Mouse (Mus musculus): ENCODE results near the gene Lpp. TPM values are rescaled to one million over a fixed set of nuclear protein-coding genes. Genes with fewer than 3 reads are reported as not detected.

Lpp gene
- total and polyA plus RNA-seq, 3 experiments = 0.16 TPM; not detected in 2

GRCm38 (mm10) chr16:24463842-24464241 lies 70.5 kb downstream of the Lpp start:
- TF ChIP-seq GATA2 (IDR thresholded peaks at IDR 0.05; ENCODE audit: borderline replicate concordance, low read depth, low read length) (no peak), GATA1 (IDR thresholded peaks at IDR 0.05; ENCODE audit: borderline replicate concordance, low read length) (no peak), CTCF (IDR thresholded peaks at IDR 0.05; ENCODE audit: low read depth, low read length) (no peak), TAL1 (conservative IDR thresholded peaks at IDR 0.05; ENCODE audit: low read depth, low read length) (no peak), POLR2AphosphoS5 (IDR thresholded peaks at IDR 0.05; ENCODE audit: insufficient replicate concordance, low read depth, low read length) (no peak)
- Histone ChIP-seq H3K27me3 (ENCODE audit: insufficient read depth, low read length) (no peaks in the 10 kb centered on the region), H3K9me3 (replicated peaks) (peaks cover 35% of the 10 kb centered on the region), H3K36me3 (replicated peaks) (no peaks in the 10 kb centered on the region), H3K4me3 (ENCODE audit: low read depth, low read length) (no peak overlapping the region), H3K4me1 (ENCODE audit: insufficient read depth, low read depth, low read length) (no peaks in the 10 kb centered on the region)
- ATAC-seq (ENCODE audit: extremely low read depth, insufficient number of reproducible peaks, low FRiP score, poor library complexity, severe bottlenecking) = no peak
- DNase-seq (ENCODE audit: low spot score) = no peak

GRCm38 (mm10) chr16:24464436-24464835 lies 71.1 kb downstream of the Lpp start:
- no peak overlapping the region for H3K4me3 ChIP-seq (ENCODE audit: low read depth, low read length)
- H3K4me1 ChIP-seq (ENCODE audit: insufficient read depth, low read depth, low read length) = no peaks in the 10 kb centered on the region
- H3K36me3 ChIP-seq (replicated peaks) = no peaks in the 10 kb centered on the region
- ATAC-seq (ENCODE audit: extremely low read depth, insufficient number of reproducible peaks, low FRiP score, poor library complexity, severe bottlenecking) (no peak), DNase-seq (ENCODE audit: low spot score) (no peak)
- TF ChIP-seq TAL1 (conservative IDR thresholded peaks at IDR 0.05; ENCODE audit: low read depth, low read length) (no peak), POLR2AphosphoS5 (IDR thresholded peaks at IDR 0.05; ENCODE audit: insufficient replicate concordance, low read depth, low read length) (no peak), CTCF (IDR thresholded peaks at IDR 0.05; ENCODE audit: low read depth, low read length) (no peak), GATA1 (IDR thresholded peaks at IDR 0.05; ENCODE audit: borderline replicate concordance, low read length) (no peak), GATA2 (IDR thresholded peaks at IDR 0.05; ENCODE audit: borderline replicate concordance, low read depth, low read length) (no peak)
- H3K9me3 ChIP-seq (replicated peaks) = peaks cover 30% of the 10 kb centered on the region
- H3K27me3 ChIP-seq (ENCODE audit: insufficient read depth, low read length) = no peaks in the 10 kb centered on the region

GRCm38 (mm10) chr16:24465633-24466032 lies 72.3 kb downstream of the Lpp start:
- H3K36me3 ChIP-seq (replicated peaks) = no peaks in the 10 kb centered on the region
- no peak overlapping the region for H3K4me3 ChIP-seq (ENCODE audit: low read depth, low read length)
- no peaks in the 10 kb centered on the region for H3K27me3 ChIP-seq (ENCODE audit: insufficient read depth, low read length)
- TF ChIP-seq GATA2 (IDR thresholded peaks at IDR 0.05; ENCODE audit: borderline replicate concordance, low read depth, low read length) (no peak), POLR2AphosphoS5 (IDR thresholded peaks at IDR 0.05; ENCODE audit: insufficient replicate concordance, low read depth, low read length) (no peak), TAL1 (conservative IDR thresholded peaks at IDR 0.05; ENCODE audit: low read depth, low read length) (no peak), CTCF (IDR thresholded peaks at IDR 0.05; ENCODE audit: low read depth, low read length) (no peak), GATA1 (IDR thresholded peaks at IDR 0.05; ENCODE audit: borderline replicate concordance, low read length) (no peak)
- ATAC-seq (ENCODE audit: extremely low read depth, insufficient number of reproducible peaks, low FRiP score, poor library complexity, severe bottlenecking) (no peak), DNase-seq (ENCODE audit: low spot score) (no peak)
- peaks cover 31% of the 10 kb centered on the region for H3K9me3 ChIP-seq (replicated peaks)
- H3K4me1 ChIP-seq (ENCODE audit: insufficient read depth, low read depth, low read length) = no peaks in the 10 kb centered on the region

GRCm38 (mm10) chr16:24467544-24468290 lies 74.4 kb downstream of the Lpp start:
- ATAC-seq (ENCODE audit: extremely low read depth, insufficient number of reproducible peaks, low FRiP score, poor library complexity, severe bottlenecking) (no peak), DNase-seq (ENCODE audit: low spot score) (no peak)
- Histone ChIP-seq H3K4me3 (ENCODE audit: low read depth, low read length) (no peak overlapping the region), H3K36me3 (replicated peaks) (no peaks in the 10 kb centered on the region), H3K27me3 (ENCODE audit: insufficient read depth, low read length) (no peaks in the 10 kb centered on the region), H3K9me3 (replicated peaks) (peaks cover 30% of the 10 kb centered on the region), H3K4me1 (ENCODE audit: insufficient read depth, low read depth, low read length) (no peaks in the 10 kb centered on the region)
- no peak for TF ChIP-seq CTCF (IDR thresholded peaks at IDR 0.05; ENCODE audit: low read depth, low read length)
- no peak for TF ChIP-seq GATA2 (IDR thresholded peaks at IDR 0.05; ENCODE audit: borderline replicate concordance, low read depth, low read length)
- TF ChIP-seq POLR2AphosphoS5 (IDR thresholded peaks at IDR 0.05; ENCODE audit: insufficient replicate concordance, low read depth, low read length) = no peak
- no peak for TF ChIP-seq TAL1 (conservative IDR thresholded peaks at IDR 0.05; ENCODE audit: low read depth, low read length)
- no peak for TF ChIP-seq GATA1 (IDR thresholded peaks at IDR 0.05; ENCODE audit: borderline replicate concordance, low read length)

GRCm38 (mm10) chr16:24469313-24469712 lies 76.0 kb downstream of the Lpp start:
- DNase-seq (ENCODE audit: low spot score) (no peak), ATAC-seq (ENCODE audit: extremely low read depth, insufficient number of reproducible peaks, low FRiP score, poor library complexity, severe bottlenecking) (no peak)
- no peaks in the 10 kb centered on the region for H3K36me3 ChIP-seq (replicated peaks)
- H3K4me1 ChIP-seq (ENCODE audit: insufficient read depth, low read depth, low read length) = no peaks in the 10 kb centered on the region
- TF ChIP-seq POLR2AphosphoS5 (IDR thresholded peaks at IDR 0.05; ENCODE audit: insufficient replicate concordance, low read depth, low read length) (no peak), GATA2 (IDR thresholded peaks at IDR 0.05; ENCODE audit: borderline replicate concordance, low read depth, low read length) (no peak), GATA1 (IDR thresholded peaks at IDR 0.05; ENCODE audit: borderline replicate concordance, low read length) (no peak), CTCF (IDR thresholded peaks at IDR 0.05; ENCODE audit: low read depth, low read length) (no peak), TAL1 (conservative IDR thresholded peaks at IDR 0.05; ENCODE audit: low read depth, low read length) (no peak)
- peaks cover 34% of the 10 kb centered on the region for H3K9me3 ChIP-seq (replicated peaks)
- H3K4me3 ChIP-seq (ENCODE audit: low read depth, low read length) = no peak overlapping the region
- no peaks in the 10 kb centered on the region for H3K27me3 ChIP-seq (ENCODE audit: insufficient read depth, low read length)

GRCm38 (mm10) chr16:24470601-24471000 lies 77.3 kb downstream of the Lpp start:
- Histone ChIP-seq H3K27me3 (ENCODE audit: insufficient read depth, low read length) (no peaks in the 10 kb centered on the region), H3K4me1 (ENCODE audit: insufficient read depth, low read depth, low read length) (no peaks in the 10 kb centered on the region), H3K36me3 (replicated peaks) (no peaks in the 10 kb centered on the region), H3K9me3 (replicated peaks) (peaks cover 32% of the 10 kb centered on the region), H3K4me3 (ENCODE audit: low read depth, low read length) (no peak overlapping the region)
- DNase-seq (ENCODE audit: low spot score) = no peak
- no peak for ATAC-seq (ENCODE audit: extremely low read depth, insufficient number of reproducible peaks, low FRiP score, poor library complexity, severe bottlenecking)
- no peak for TF ChIP-seq TAL1 (conservative IDR thresholded peaks at IDR 0.05; ENCODE audit: low read depth, low read length)
